Mouse (Mus musculus) limb, embryonic 13.5 days (tissue): ENCODE measurements at regions not wholly inside any gene's neighbourhood (a gene's known extent, or its start where the extent isn't known, plus 50 kb on each side); places are given as distances from the start of the nearest gene placed in this dataset.
A peak's percentile ranks its signal among the peaks of the same experiment; 100 is the strongest.

Source experiments
- ATAC-seq: fragments of 200-750 bp; cut with Nextera tagmentation; 2 replicates; pipeline ENCODE4 v1.8.0; 2017; ENCODE audit warnings: low read depth, moderate number of reproducible peaks, moderate TSS enrichment; ENCODE audit not compliant: low FRiP score
- H3K27ac ChIP-seq: fragments of 300-500 bp; sonication (generic); 2 replicates; pipeline ENCODE4 v1.5.1; 2015; ENCODE audit warnings: inconsistent platforms, mild to moderate bottlenecking, moderate library complexity
- H3K27me3 ChIP-seq: fragments of 300-500 bp; sonication (generic); 2 replicates; pipeline ENCODE4 v1.6.1; 2015; ENCODE audit warnings: mild to moderate bottlenecking, inconsistent platforms
- H3K36me3 ChIP-seq: fragments of 300-500 bp; sonication (generic); 2 replicates; pipeline ENCODE4 v1.6.1; 2015; ENCODE audit warnings: inconsistent platforms, mild to moderate bottlenecking, moderate library complexity
- H3K4me1 ChIP-seq: fragments of 300-500 bp; sonication (generic); 2 replicates; pipeline ENCODE4 v1.6.1; 2015; ENCODE audit warnings: inconsistent platforms
- H3K4me2 ChIP-seq: fragments of 300-500 bp; sonication (generic); replicated peaks from 2 replicates; pipeline ENCODE4 v1.6.1; 2015; ENCODE audit warnings: inconsistent platforms, mild to moderate bottlenecking, moderate library complexity
- H3K4me3 ChIP-seq: fragments of 300-500 bp; sonication (generic); 2 replicates; pipeline ENCODE4 v1.5.1; 2015; ENCODE audit warnings: moderate library complexity, mild to moderate bottlenecking, inconsistent platforms
- H3K9ac ChIP-seq: fragments of 300-500 bp; sonication (generic); 2 replicates; pipeline ENCODE4 v1.6.1; 2015; ENCODE audit warnings: mild to moderate bottlenecking, inconsistent platforms
- H3K9me3 ChIP-seq: fragments of 300-500 bp; sonication (generic); 2 replicates; pipeline ENCODE4 v1.6.1; 2016; ENCODE audit warnings: inconsistent platforms
- WGBS: fragments of 180-500 bp; shearing (Covaris S2); methylation state at CpG from one replicate; pipeline ENCODE4 v1.1.7; 2015; 5-methylcytosine and 5-hydroxymethylcytosine counted together

- H3K9me3 ChIP-seq: no peaks in the 10 kb centered on the region
- no peak overlapping the region for H3K4me3 ChIP-seq
- H3K27me3 ChIP-seq: no peaks in the 10 kb centered on the region
- H3K36me3 ChIP-seq: no peaks in the 10 kb centered on the region
- H3K4me1 ChIP-seq: peaks cover 29% of the 10 kb centered on the region
- H3K27ac ChIP-seq: peak overlapping the region; percentile 59; the same call in 1 of the 2 replicates
- WGBS: 28% methylated on average over 2 of the region's 2 CpGs
- no peak overlapping the region for H3K4me2 ChIP-seq
- peak; percentile 64; the same call in 1 of the 2 replicates for ATAC-seq
- H3K9ac ChIP-seq: no peak overlapping the region
Observed at GRCm38 (mm10) chr8:103234374-103234773, 448.9 kb upstream of the Cdh11 start.

- Histone ChIP-seq H3K9me3 (no peaks in the 10 kb centered on the region), H3K9ac (no peak overlapping the region), H3K36me3 (no peaks in the 10 kb centered on the region), H3K27me3 (no peaks in the 10 kb centered on the region), H3K4me2 (no peak overlapping the region), H3K27ac (no peak overlapping the region; the same call in 1 of the 2 replicates), H3K4me1 (peaks cover 26% of the 10 kb centered on the region), H3K4me3 (no peak overlapping the region)
- no peak for ATAC-seq
- 15% methylated on average over 1 of the region's 1 CpGs for WGBS
Observed at GRCm38 (mm10) chr8:103235614-103236013, 450.2 kb upstream of the Cdh11 start.

GRCm38 (mm10) chr8:103238456-103238970 is 453.1 kb upstream of the Cdh11 start:
- Histone ChIP-seq H3K27ac (no peak overlapping the region), H3K4me2 (no peak overlapping the region), H3K27me3 (no peaks in the 10 kb centered on the region), H3K4me3 (no peak overlapping the region), H3K9me3 (no peaks in the 10 kb centered on the region), H3K9ac (no peak overlapping the region), H3K4me1 (peaks cover 13% of the 10 kb centered on the region), H3K36me3 (no peaks in the 10 kb centered on the region)
- no peak for ATAC-seq

- no peak for ATAC-seq
- WGBS: 74% methylated on average over 2 of the region's 2 CpGs
- H3K9ac ChIP-seq: no peak overlapping the region
Observed at GRCm38 (mm10) chr8:103244169-103244568, 458.7 kb upstream of the Cdh11 start.

GRCm38 (mm10) chr8:103244658-103245057 is 459.2 kb upstream of the Cdh11 start:
- 82% methylated on average over 6 of the region's 6 CpGs for WGBS
- ATAC-seq: no peak
- no peaks in the 10 kb centered on the region for H3K36me3 ChIP-seq
- no peak overlapping the region for H3K27ac ChIP-seq
- H3K9me3 ChIP-seq: no peaks in the 10 kb centered on the region
- 0 out of 2 replicates have a peak, but pooled peaks cover 4% of the 10 kb centered on the region for H3K4me1 ChIP-seq
- H3K9ac ChIP-seq: no peak overlapping the region
- H3K27me3 ChIP-seq: no peaks in the 10 kb centered on the region
- no peak overlapping the region for H3K4me2 ChIP-seq
- H3K4me3 ChIP-seq: no peak overlapping the region

More at GRCm38 (mm10) chr8:103244169-103244568, 458.7 kb upstream of the Cdh11 start:
- H3K27me3 ChIP-seq: no peaks in the 10 kb centered on the region
- H3K36me3 ChIP-seq: no peaks in the 10 kb centered on the region
- no peaks in the 10 kb centered on the region for H3K9me3 ChIP-seq
- H3K4me3 ChIP-seq: no peak overlapping the region
- H3K4me1 ChIP-seq: 0 out of 2 replicates have a peak, but pooled peaks cover 4% of the 10 kb centered on the region
- no peak overlapping the region for H3K4me2 ChIP-seq
- no peak overlapping the region for H3K27ac ChIP-seq

GRCm38 (mm10) chr8:103245864-103246263 is 460.4 kb upstream of the Cdh11 start:
- no peak overlapping the region for H3K4me3 ChIP-seq
- no peak overlapping the region for H3K9ac ChIP-seq
- no peak overlapping the region for H3K4me2 ChIP-seq
- WGBS: 19% methylated on average over 9 of the region's 9 CpGs
- no peak overlapping the region for H3K27ac ChIP-seq
- H3K4me1 ChIP-seq: 0 out of 2 replicates have a peak, but pooled peaks cover 4% of the 10 kb centered on the region
- ATAC-seq: no peak
- H3K27me3 ChIP-seq: no peaks in the 10 kb centered on the region
- H3K9me3 ChIP-seq: no peaks in the 10 kb centered on the region
- no peaks in the 10 kb centered on the region for H3K36me3 ChIP-seq

GRCm38 (mm10) chr8:103261236-103261635 is 475.8 kb upstream of the Cdh11 start:
- Histone ChIP-seq H3K4me3 (no peak overlapping the region), H3K9ac (no peak overlapping the region), H3K27me3 (no peaks in the 10 kb centered on the region), H3K4me2 (no peak overlapping the region), H3K27ac (no peak overlapping the region), H3K36me3 (no peaks in the 10 kb centered on the region), H3K9me3 (no peaks in the 10 kb centered on the region), H3K4me1 (peaks cover 7% of the 10 kb centered on the region; the same call in 1 of the 2 replicates)
- ATAC-seq: no peak

- WGBS: 52% methylated on average over 3 of the region's 3 CpGs
Observed at GRCm38 (mm10) chr8:103270035-103270434, 484.6 kb upstream of the Cdh11 start.

GRCm38 (mm10) chr8:103270815-103271553 is 485.5 kb upstream of the Cdh11 start:
- Histone ChIP-seq H3K9ac (no peak overlapping the region), H3K4me1 (peaks cover 39% of the 10 kb centered on the region), H3K36me3 (no peaks in the 10 kb centered on the region), H3K27ac (peak overlapping the region; percentile 74), H3K9me3 (no peaks in the 10 kb centered on the region), H3K27me3 (no peaks in the 10 kb centered on the region), H3K4me2 (peak overlapping the region; percentile 34), H3K4me3 (no peak overlapping the region)
- WGBS: 21% methylated on average over 9 of the region's 9 CpGs
- ATAC-seq: peak; percentile 75

More at GRCm38 (mm10) chr8:103270035-103270434, 484.6 kb upstream of the Cdh11 start:
- Histone ChIP-seq H3K4me2 (no peak overlapping the region), H3K4me3 (no peak overlapping the region), H3K36me3 (no peaks in the 10 kb centered on the region), H3K4me1 (peaks cover 39% of the 10 kb centered on the region), H3K9ac (no peak overlapping the region), H3K27ac (peak overlapping the region; percentile 74), H3K27me3 (no peaks in the 10 kb centered on the region), H3K9me3 (no peaks in the 10 kb centered on the region)
- no peak for ATAC-seq

GRCm38 (mm10) chr8:103272305-103273079 is 487.1 kb upstream of the Cdh11 start:
- H3K9ac ChIP-seq: no peak overlapping the region
- ATAC-seq: peak; percentile 55; the same call in 1 of the 2 replicates
- H3K36me3 ChIP-seq: no peaks in the 10 kb centered on the region
- H3K27ac ChIP-seq: peak overlapping the region; percentile 74
- WGBS: 16% methylated on average over 5 of the region's 5 CpGs
- H3K4me3 ChIP-seq: no peak overlapping the region
- H3K27me3 ChIP-seq: no peaks in the 10 kb centered on the region
- H3K4me2 ChIP-seq: no peak overlapping the region; the same call in 1 of the 2 replicates
- H3K4me1 ChIP-seq: peaks cover 39% of the 10 kb centered on the region
- H3K9me3 ChIP-seq: no peaks in the 10 kb centered on the region

GRCm38 (mm10) chr8:103273476-103273875 is 488.0 kb upstream of the Cdh11 start:
- Histone ChIP-seq H3K4me3 (no peak overlapping the region), H3K4me1 (peaks cover 39% of the 10 kb centered on the region), H3K9ac (no peak overlapping the region), H3K27me3 (no peaks in the 10 kb centered on the region), H3K36me3 (no peaks in the 10 kb centered on the region), H3K27ac (0 out of 2 replicates have a peak overlapping the region, but pooled peaks have one; percentile 74), H3K4me2 (no peak overlapping the region), H3K9me3 (no peaks in the 10 kb centered on the region)
- no peak for ATAC-seq
- WGBS: 83% methylated on average over 2 of the region's 2 CpGs

GRCm38 (mm10) chr8:103281801-103282200 is 496.4 kb upstream of the Cdh11 start:
- H3K27me3 ChIP-seq: no peaks in the 10 kb centered on the region
- H3K4me1 ChIP-seq: peaks cover 3% of the 10 kb centered on the region; the same call in 1 of the 2 replicates
- no peak for ATAC-seq
- no peak overlapping the region for H3K27ac ChIP-seq
- H3K36me3 ChIP-seq: no peaks in the 10 kb centered on the region
- no peak overlapping the region for H3K4me2 ChIP-seq
- H3K4me3 ChIP-seq: no peak overlapping the region
- no peak overlapping the region for H3K9ac ChIP-seq
- H3K9me3 ChIP-seq: no peaks in the 10 kb centered on the region
- 22% methylated on average over 1 of the region's 1 CpGs for WGBS
